Mouse (Mus musculus) intestine, embryonic 15.5 days (tissue): ENCODE measurements around the gene Spns3. TPM values are rescaled to one million over a fixed set of nuclear protein-coding genes. Genes with fewer than 3 reads are reported as not detected.
A peak's percentile ranks its signal among the peaks of the same experiment; 100 is the strongest.

Source experiments
- ATAC-seq: fragments of 200-750 bp; cut with Nextera tagmentation; 2 replicates; pipeline ENCODE4 v1.8.0; 2017; ENCODE audit warnings: moderate TSS enrichment, moderate library complexity
- H3K27ac ChIP-seq: fragments of 300-500 bp; sonication (generic); 2 replicates; pipeline ENCODE4 v1.5.1; 2015; ENCODE audit warnings: mild to moderate bottlenecking, inconsistent platforms
- H3K27me3 ChIP-seq: fragments of 300-500 bp; sonication (generic); replicated peaks from 2 replicates; pipeline ENCODE4 v1.6.1; 2015; ENCODE audit warnings: inconsistent platforms
- H3K36me3 ChIP-seq: fragments of 300-500 bp; sonication (generic); 2 replicates; pipeline ENCODE4 v1.6.1; 2015; ENCODE audit warnings: inconsistent platforms
- H3K4me1 ChIP-seq: fragments of 300-500 bp; sonication (generic); replicated peaks from 2 replicates; pipeline ENCODE4 v1.6.1; 2015; ENCODE audit warnings: inconsistent platforms
- H3K4me2 ChIP-seq: fragments of 300-500 bp; sonication (generic); replicated peaks from 2 replicates; pipeline ENCODE4 v1.6.1; 2015; ENCODE audit warnings: mild to moderate bottlenecking, inconsistent platforms
- H3K4me3 ChIP-seq: fragments of 300-500 bp; sonication (generic); replicated peaks from 2 replicates; pipeline ENCODE4 v1.5.1; 2015; ENCODE audit warnings: inconsistent platforms
- H3K9ac ChIP-seq: fragments of 300-500 bp; sonication (generic); 2 replicates; pipeline ENCODE4 v1.6.1; 2015; ENCODE audit warnings: inconsistent platforms
- H3K9me3 ChIP-seq: fragments of 300-500 bp; sonication (generic); 2 replicates; pipeline ENCODE4 v1.6.1; 2016; ENCODE audit warnings: inconsistent platforms
- WGBS: fragments of 180-500 bp; shearing (Covaris S2); methylation state at CpG from one replicate; pipeline ENCODE4 v1.1.7; 2015; 5-methylcytosine and 5-hydroxymethylcytosine counted together
- polyA plus RNA-seq: library from polyadenylated mRNA; unstranded; fragments of >200 nt; fragmentation: Nextera tagmentation; extraction: Ambion mirVana; gene quantifications from 2 replicates; pipeline ENCODE4 v1.2.1, GENCODE M21; 2015

Gene Spns3
- polyA plus RNA-seq, 1 experiment from 2014 or later, result 1.2 TPM

DNA sequence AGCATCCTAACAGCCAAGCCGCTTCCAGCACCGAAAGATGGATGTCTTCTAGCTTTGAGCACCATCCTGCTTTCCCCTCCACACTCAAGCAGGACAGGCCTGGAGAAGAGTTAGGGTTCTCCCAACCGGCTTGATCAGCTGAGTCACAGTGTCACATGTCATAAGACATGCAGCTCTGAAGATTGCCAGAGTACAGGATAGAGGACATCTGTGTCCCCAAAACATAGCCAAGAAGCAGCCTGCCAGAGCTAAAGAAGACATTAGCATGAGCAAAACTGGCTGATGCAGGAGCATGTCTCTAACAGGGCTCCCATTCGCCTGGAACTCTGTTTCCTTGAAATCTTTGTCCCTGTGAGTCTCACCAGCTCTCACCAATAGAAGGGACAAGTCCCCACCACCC lies 24.1 kb downstream of the Spns3 start:
- Histone ChIP-seq H3K9ac (no peak overlapping the region), H3K27ac (no peak overlapping the region), H3K27me3 (no peaks in the 10 kb centered on the region), H3K4me3 (no peak overlapping the region), H3K36me3 (no peaks in the 10 kb centered on the region), H3K9me3 (no peaks in the 10 kb centered on the region), H3K4me2 (no peak overlapping the region), H3K4me1 (no peaks in the 10 kb centered on the region)
- no peak for ATAC-seq
- WGBS, result 91% methylated on average over 4 of the region's 4 CpGs

DNA sequence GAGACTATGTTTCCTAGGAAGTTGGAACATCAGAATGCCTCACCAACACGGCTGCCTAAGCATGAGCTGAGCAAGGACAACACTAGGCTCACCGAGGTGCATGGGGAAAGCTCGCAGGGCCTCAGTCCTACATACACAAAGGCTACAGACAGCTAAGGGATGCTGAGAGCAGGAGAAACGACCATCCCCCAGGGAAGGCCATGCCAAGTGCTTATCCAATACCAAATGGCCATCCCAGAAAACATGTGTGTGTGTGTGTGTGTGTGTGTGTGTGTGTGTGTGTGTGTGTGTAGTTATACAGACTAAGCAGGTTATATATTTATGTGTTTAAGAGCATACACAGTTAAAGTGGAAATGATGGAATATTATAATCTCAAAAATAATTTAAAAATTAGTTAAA lies 26.6 kb downstream of the Spns3 start:
- Histone ChIP-seq H3K27ac (no peak overlapping the region), H3K9ac (no peak overlapping the region), H3K4me2 (no peak overlapping the region), H3K4me3 (no peak overlapping the region), H3K9me3 (no peaks in the 10 kb centered on the region), H3K36me3 (no peaks in the 10 kb centered on the region), H3K4me1 (no peaks in the 10 kb centered on the region), H3K27me3 (no peaks in the 10 kb centered on the region)
- 60% methylated on average over 4 of the region's 4 CpGs for WGBS
- ATAC-seq, result no peak

DNA sequence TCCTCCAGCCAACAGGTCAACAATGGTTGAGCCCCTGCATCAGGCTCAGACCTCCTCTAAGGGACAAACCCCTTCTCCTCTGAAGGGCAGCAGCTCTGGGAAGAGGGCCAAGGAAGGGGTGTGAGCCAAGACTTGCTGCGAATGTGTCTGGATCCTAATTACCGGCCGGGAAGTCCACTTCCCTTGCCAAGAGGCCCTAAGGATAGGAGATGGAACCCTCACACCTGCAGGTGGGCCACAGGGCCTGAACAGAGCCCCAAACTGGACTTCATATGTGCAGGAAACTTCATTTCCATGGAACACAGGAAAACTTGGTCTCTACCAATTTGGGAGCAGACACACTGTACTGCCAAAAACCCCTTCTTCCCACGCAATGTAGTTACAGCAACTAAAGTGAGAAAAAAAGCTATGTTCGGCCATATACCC lies 27.7 kb downstream of the Spns3 start:
- Histone ChIP-seq H3K27me3 (no peaks in the 10 kb centered on the region), H3K4me1 (no peaks in the 10 kb centered on the region), H3K4me2 (no peak overlapping the region), H3K9ac (no peak overlapping the region), H3K4me3 (no peak overlapping the region), H3K9me3 (no peaks in the 10 kb centered on the region), H3K27ac (no peak overlapping the region), H3K36me3 (no peaks in the 10 kb centered on the region)
- WGBS, result 63% methylated on average over 5 of the region's 5 CpGs
- ATAC-seq, result no peak

DNA sequence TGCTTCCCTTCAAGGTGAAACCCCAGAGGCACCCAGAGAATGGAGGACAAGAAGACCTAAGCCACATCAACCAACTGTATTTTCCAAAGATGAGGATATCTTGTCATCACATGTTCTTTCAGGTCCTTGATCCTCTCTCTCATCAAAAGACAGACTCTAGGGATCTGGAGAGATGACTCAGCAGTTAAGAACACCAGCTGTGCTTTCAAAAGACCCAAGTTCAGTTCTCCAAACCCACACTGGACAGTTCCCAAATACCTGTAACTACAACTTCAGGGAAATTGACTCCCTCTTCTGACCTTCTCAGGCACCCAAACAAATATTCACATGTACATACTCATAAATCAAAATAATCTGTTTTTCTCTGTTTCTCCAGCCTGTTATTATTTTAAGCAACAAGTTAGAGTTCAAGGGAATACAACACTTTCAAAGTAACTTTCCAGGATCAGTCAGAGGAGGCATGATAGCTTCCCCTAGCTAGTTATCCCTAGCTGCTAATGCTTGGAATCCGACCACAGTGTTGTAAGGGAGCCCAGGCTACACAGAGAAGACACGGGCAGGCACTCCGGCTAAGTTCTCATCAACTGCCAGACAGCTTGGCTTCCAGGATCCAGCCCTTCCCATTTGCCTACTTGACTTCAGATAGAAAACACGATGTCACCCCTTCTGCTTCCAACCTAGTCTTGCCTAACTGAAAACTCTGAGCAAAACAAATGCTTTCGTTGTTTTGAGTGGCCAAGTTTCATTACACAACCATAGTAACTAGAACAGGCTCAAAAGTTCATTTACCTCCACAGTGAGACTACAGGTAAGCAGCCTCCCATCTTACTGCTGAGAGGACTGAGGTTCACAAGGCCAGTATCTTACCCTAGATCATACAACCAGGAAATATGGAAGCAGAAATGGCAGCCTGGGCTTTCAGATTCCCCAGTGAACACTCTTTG lies 28.4 kb downstream of the Spns3 start:
- 81% methylated on average over 5 of the region's 5 CpGs for WGBS
- no peak overlapping the region for H3K27ac ChIP-seq
- no peaks in the 10 kb centered on the region for H3K27me3 ChIP-seq
- no peak overlapping the region for H3K4me2 ChIP-seq
- no peak overlapping the region for H3K4me3 ChIP-seq
- H3K36me3 ChIP-seq, result no peaks in the 10 kb centered on the region
- no peaks in the 10 kb centered on the region for H3K4me1 ChIP-seq
- H3K9ac ChIP-seq, result no peak overlapping the region
- no peaks in the 10 kb centered on the region for H3K9me3 ChIP-seq
- ATAC-seq, result no peak

DNA sequence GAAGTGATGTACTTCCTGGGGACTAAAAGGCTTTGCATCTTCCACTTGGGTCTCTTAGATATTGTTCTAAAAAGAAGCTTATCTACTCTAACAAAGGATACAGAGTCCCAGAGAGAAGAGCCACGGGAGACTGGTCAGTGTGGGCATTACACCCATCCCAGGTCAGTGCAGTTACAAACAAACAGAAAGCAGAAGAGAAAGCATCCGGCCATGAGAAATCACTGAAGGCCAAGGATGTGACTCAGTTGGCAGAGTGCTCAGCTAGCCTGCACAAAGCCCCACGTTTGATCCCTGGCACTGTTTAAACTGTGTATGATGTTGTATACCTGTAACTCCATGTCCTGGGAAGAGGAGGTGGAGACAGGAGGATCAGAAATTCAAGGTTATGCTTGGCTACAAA lies 30.4 kb downstream of the Spns3 start:
- Histone ChIP-seq H3K4me1 (no peaks in the 10 kb centered on the region), H3K27ac (no peak overlapping the region), H3K9ac (no peak overlapping the region), H3K4me3 (no peak overlapping the region), H3K36me3 (no peaks in the 10 kb centered on the region), H3K4me2 (no peak overlapping the region), H3K9me3 (no peaks in the 10 kb centered on the region), H3K27me3 (no peaks in the 10 kb centered on the region)
- no peak for ATAC-seq
- 68% methylated on average over 3 of the region's 3 CpGs for WGBS

DNA sequence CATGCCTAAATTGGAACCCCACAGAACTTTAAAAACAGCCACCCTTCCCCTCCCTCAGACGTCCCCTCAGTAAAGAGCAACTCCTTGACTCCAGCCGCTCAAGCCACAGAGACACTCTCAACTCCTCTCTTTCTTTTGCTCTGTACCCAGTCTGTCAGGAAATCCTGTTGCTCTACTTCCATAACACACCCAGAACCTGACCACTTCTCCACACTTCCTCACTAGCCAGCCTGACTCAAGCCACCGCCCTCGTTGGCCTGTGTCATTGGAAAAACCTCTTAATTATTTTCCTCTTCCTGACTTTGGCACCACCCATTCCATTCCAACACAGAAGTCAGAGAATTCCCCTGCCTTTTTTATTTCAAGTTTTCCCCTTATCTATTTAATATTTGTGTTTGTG lies 31.1 kb downstream of the Spns3 start:
- Histone ChIP-seq H3K36me3 (no peaks in the 10 kb centered on the region), H3K4me3 (no peak overlapping the region), H3K4me2 (no peak overlapping the region), H3K27ac (no peak overlapping the region), H3K4me1 (no peaks in the 10 kb centered on the region), H3K9me3 (no peaks in the 10 kb centered on the region), H3K27me3 (no peaks in the 10 kb centered on the region), H3K9ac (no peak overlapping the region)
- no peak for ATAC-seq
- 74% methylated on average over 4 of the region's 4 CpGs for WGBS

DNA sequence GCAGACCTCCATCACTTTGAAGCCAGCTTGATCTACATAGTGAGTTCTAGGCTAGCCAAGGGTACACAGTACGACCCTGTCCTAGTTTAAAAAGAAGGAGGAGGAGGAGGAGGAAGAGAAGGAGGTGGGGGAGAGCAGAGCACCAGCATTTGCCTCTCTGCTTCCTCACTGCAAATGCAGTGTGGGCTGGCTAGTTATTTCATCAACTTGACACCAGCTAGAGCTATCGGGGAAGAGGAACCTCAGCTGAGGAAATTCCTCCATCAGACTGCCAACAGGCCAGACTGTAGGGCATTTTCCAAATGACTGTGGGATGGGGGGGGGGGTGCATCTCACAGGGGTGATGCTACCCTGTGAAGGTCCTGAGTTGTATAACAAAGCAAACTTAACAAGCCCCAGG lies 31.9 kb downstream of the Spns3 start:
- Histone ChIP-seq H3K9ac (no peak overlapping the region), H3K36me3 (no peaks in the 10 kb centered on the region), H3K9me3 (no peaks in the 10 kb centered on the region), H3K4me2 (no peak overlapping the region), H3K4me1 (no peaks in the 10 kb centered on the region), H3K27ac (no peak overlapping the region), H3K27me3 (no peaks in the 10 kb centered on the region), H3K4me3 (no peak overlapping the region)
- no peak for ATAC-seq
- WGBS, result 60% methylated on average over 2 of the region's 2 CpGs

DNA sequence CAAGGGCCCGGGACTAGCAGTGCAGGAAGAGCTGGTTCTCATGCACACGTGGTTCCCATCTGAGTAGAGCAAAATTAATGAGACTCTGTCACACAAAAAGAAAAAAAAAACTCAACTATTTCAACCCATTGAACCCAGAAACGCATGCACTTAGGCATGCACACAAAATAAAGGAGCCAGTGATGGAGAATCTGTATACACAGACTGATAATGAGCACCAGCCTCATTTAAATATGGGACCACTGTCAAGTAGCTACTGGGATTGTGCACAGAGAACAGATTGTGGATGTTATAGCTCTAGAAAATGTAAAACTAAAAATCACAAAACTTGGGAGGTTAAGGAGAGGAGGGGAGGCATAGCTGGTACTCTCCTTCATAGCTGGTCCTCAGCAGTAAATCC lies 35.3 kb downstream of the Spns3 start:
- Histone ChIP-seq H3K9me3 (no peaks in the 10 kb centered on the region), H3K27ac (no peak overlapping the region), H3K4me2 (no peak overlapping the region), H3K4me1 (no peaks in the 10 kb centered on the region), H3K4me3 (no peak overlapping the region), H3K9ac (no peak overlapping the region), H3K27me3 (no peaks in the 10 kb centered on the region), H3K36me3 (no peaks in the 10 kb centered on the region)
- WGBS, result 61% methylated on average over 3 of the region's 3 CpGs
- ATAC-seq, result no peak

DNA sequence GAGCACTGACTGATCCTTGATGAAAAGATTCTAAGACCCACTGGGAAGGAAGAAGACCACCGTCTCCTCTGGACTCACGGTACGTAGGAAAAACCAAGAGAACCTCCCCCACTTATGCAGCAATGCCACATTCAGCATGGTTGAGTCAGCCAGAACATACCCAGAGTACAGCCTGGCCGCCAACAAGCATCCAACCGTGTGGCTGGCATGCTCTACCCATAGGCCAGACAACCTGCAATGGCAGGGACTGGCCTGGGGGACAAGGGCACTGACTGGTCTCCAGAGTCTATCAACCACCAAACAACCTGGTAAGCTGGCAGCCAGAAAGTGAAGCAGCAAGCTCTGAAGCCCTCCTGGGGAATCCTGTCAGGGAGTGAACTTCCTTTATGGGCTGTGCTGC lies 41.7 kb downstream of the Spns3 start:
- no peak overlapping the region for H3K4me2 ChIP-seq
- no peak overlapping the region for H3K4me3 ChIP-seq
- H3K4me1 ChIP-seq, result peaks cover 10% of the 10 kb centered on the region; the same call in 1 of the 2 replicates
- 88% methylated on average over 5 of the region's 5 CpGs for WGBS
- no peak overlapping the region for H3K27ac ChIP-seq
- no peak overlapping the region for H3K9ac ChIP-seq
- H3K9me3 ChIP-seq, result no peaks in the 10 kb centered on the region
- ATAC-seq, result no peak
- H3K36me3 ChIP-seq, result no peaks in the 10 kb centered on the region
- H3K27me3 ChIP-seq, result no peaks in the 10 kb centered on the region

DNA sequence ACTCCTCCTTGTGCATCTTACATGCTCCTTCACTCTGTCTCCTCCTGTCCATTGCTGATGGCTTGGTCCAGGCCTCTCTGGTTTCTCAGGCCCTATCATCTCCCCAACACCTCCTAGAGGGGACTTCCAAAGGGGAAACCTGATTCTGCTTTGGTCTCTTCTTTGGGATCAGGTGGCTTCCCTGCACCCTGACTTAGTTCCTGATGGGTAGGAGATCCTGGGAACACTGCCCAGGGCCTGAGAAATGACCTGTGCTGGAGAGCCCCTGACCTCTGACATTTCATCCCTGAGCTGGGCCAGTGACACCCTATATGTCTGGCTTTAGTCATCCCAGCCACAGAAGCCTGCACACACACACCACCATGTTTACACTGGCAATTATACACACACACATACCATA lies 42.7 kb downstream of the Spns3 start:
- ATAC-seq, result no peak
- H3K9me3 ChIP-seq, result no peaks in the 10 kb centered on the region
- H3K27me3 ChIP-seq, result no peaks in the 10 kb centered on the region
- no peak overlapping the region for H3K4me2 ChIP-seq
- H3K36me3 ChIP-seq, result no peaks in the 10 kb centered on the region
- no peak overlapping the region for H3K27ac ChIP-seq
- peaks cover 18% of the 10 kb centered on the region for H3K4me1 ChIP-seq
- H3K4me3 ChIP-seq, result no peak overlapping the region
- H3K9ac ChIP-seq, result no peak overlapping the region

DNA sequence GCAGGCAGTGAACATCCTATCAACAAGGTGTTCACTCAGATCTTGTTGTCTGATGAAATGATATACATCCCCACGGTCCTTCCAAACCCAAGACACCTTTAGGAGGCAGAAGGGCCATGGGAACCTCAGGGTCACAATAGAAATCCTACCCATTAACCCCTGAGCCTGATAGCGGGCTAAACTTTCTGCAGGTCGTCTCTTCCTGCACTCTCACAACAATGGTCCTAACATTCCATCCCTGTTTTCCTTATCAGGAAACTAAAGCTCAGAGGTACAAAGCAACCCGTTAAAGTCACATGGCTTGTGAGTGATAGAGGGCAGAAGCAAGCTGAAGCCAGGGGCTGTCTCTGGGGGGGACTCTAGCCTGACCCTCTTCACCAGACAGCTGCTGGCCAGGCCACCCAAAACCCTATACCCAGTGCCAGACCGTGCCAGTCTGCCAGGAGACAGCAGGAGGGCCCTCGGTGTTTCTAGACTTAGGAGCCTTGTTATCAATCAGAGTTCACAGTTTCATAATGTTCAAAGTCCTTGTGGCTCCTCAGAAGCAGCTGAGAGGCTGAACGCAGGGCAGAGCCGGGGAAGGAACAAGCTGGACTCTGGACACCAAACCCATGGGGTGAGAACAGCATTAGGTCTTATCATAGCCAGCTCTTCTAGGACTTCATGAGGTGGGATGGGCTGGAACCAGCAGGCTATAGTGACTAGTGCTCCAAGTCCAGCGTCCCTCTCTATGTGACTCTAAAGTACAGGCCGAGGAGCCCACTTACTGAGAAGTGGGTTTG lies 46.1 kb downstream of the Spns3 start:
- ATAC-seq, result peak; percentile 93
- Histone ChIP-seq H3K9me3 (no peaks in the 10 kb centered on the region), H3K4me3 (no peak overlapping the region), H3K27ac (peak overlapping the region; percentile 81), H3K27me3 (no peaks in the 10 kb centered on the region), H3K4me2 (peak overlapping the region; percentile 10; the same call in 1 of the 2 replicates), H3K9ac (no peak overlapping the region), H3K36me3 (no peaks in the 10 kb centered on the region), H3K4me1 (peaks cover 27% of the 10 kb centered on the region)
- 52% methylated on average over 10 of the region's 10 CpGs for WGBS

DNA sequence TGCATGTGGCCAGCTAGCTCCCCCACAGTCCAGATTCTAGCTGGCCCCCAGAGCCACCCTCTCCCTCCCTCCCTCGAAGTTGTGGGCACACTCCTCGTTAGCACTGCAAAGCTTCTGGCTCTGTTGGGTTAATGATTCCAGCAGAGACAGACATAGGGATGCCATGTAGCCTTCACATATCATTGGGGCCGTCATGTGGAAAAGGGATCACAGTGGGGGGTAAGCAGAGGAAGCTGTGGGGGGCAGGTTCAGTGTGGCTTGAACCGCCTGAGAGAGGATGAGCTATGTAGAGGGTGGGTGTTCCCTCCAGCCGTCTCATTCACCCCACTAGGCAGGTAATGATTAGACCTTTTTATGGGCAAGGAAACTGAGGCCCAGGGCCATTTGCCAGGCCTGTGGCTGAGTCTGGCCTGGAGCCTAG lies 46.8 kb downstream of the Spns3 start:
- peak overlapping the region; percentile 81 for H3K27ac ChIP-seq
- 34% methylated on average over 5 of the region's 5 CpGs for WGBS
- no peak overlapping the region for H3K4me3 ChIP-seq
- no peak overlapping the region for H3K9ac ChIP-seq
- H3K4me2 ChIP-seq, result 0 out of 2 replicates have a peak overlapping the region, but pooled peaks have one; percentile 10
- H3K27me3 ChIP-seq, result no peaks in the 10 kb centered on the region
- H3K4me1 ChIP-seq, result peaks cover 27% of the 10 kb centered on the region
- ATAC-seq, result no peak
- no peaks in the 10 kb centered on the region for H3K9me3 ChIP-seq
- H3K36me3 ChIP-seq, result no peaks in the 10 kb centered on the region
